Mouse (Mus musculus): ENCODE data around the gene Gm10277.

- no peak for TF ChIP-seq POLR2A (IDR thresholded peaks at IDR 0.05; ENCODE audit: borderline replicate concordance, insufficient read depth, low read length)
- no peak for TF ChIP-seq CTCF (IDR thresholded peaks at IDR 0.05; ENCODE audit: borderline replicate concordance, insufficient read depth, low read depth, low read length)
Observed at GRCm38 (mm10) chr11:77777436-77777835, 10.1 kb downstream of the Gm10277 start.

All from cerebellum, adult 2 months (tissue).